Comparison of ENCODE assay signal across 8 mouse cellular contexts in genomic region chr6:30547656-30548306, GRCm38 (mm10). TPM values are rescaled to one million over a fixed set of nuclear protein-coding genes. Genes with fewer than 3 reads are reported as not detected.
DNase-seq lines count a peak whose midpoint lies in the region; ATAC-seq lines count a peak whose summit lies in the region.

No protein-coding gene starts in this region.

- H3K36me3 ChIP-seq in embryonic facial prominence, embryonic 10.5 days (replicated peaks): no peaks in the 10 kb centered on the region
- H3K36me3 ChIP-seq in heart, embryonic 12.5 days: no peaks in the 10 kb centered on the region
- no peaks in the 10 kb centered on the region for H3K36me3 ChIP-seq in liver, embryonic 11.5 days (ENCODE audit: control insufficient read depth, insufficient read depth, low read length)
- no peaks in the 10 kb centered on the region for H3K36me3 ChIP-seq in neural tube, embryonic 11.5 days (ENCODE audit: control insufficient read depth, insufficient read depth, low read length)

- WGBS in embryonic facial prominence, embryonic 10.5 days: 17% methylated on average over 9 of the region's 9 CpGs
- WGBS in heart, embryonic 12.5 days: 36% methylated on average over 9 of the region's 9 CpGs
- 31% methylated on average over 9 of the region's 9 CpGs for WGBS in liver, embryonic 11.5 days
- WGBS in neural tube, embryonic 11.5 days: 29% methylated on average over 9 of the region's 9 CpGs

- peak overlapping the region; percentile 21; the same call in 1 of the 2 replicates for H3K4me3 ChIP-seq in embryonic facial prominence, embryonic 10.5 days
- H3K4me3 ChIP-seq in heart, embryonic 12.5 days: no peak overlapping the region
- peak overlapping the region; percentile 30; the same call in 1 of the 2 replicates for H3K4me3 ChIP-seq in liver, embryonic 11.5 days (ENCODE audit: low read depth, low read length)
- H3K4me3 ChIP-seq in neural tube, embryonic 11.5 days (ENCODE audit: low read depth, low read length): no peak overlapping the region

- no peaks in the 10 kb centered on the region for H3K9me3 ChIP-seq in embryonic facial prominence, embryonic 10.5 days
- no peaks in the 10 kb centered on the region for H3K9me3 ChIP-seq in heart, embryonic 12.5 days (replicated peaks)
- no peaks in the 10 kb centered on the region for H3K9me3 ChIP-seq in liver, embryonic 11.5 days (ENCODE audit: control insufficient read depth, low read length)
- no peaks in the 10 kb centered on the region for H3K9me3 ChIP-seq in neural tube, embryonic 11.5 days (ENCODE audit: control insufficient read depth, low read length)

- H3K27me3 ChIP-seq in embryonic facial prominence, embryonic 10.5 days (replicated peaks; ENCODE audit: low read depth, poor library complexity, severe bottlenecking): no peaks in the 10 kb centered on the region
- H3K27me3 ChIP-seq in heart, embryonic 12.5 days (replicated peaks): no peaks in the 10 kb centered on the region
- H3K27me3 ChIP-seq in liver, embryonic 11.5 days (replicated peaks; ENCODE audit: control insufficient read depth, insufficient read depth, low read length): peaks cover 50% of the 10 kb centered on the region
- H3K27me3 ChIP-seq in neural tube, embryonic 11.5 days (ENCODE audit: control insufficient read depth, insufficient read depth, low read length): no peaks in the 10 kb centered on the region

- ATAC-seq in heart, embryonic 12.5 days (ENCODE audit: insufficient number of reproducible peaks, low FRiP score): no peak
- no peak for ATAC-seq in liver, embryonic 11.5 days (replicated peaks; ENCODE audit: low FRiP score)
- no peak for ATAC-seq in neural tube, embryonic 11.5 days (ENCODE audit: insufficient read depth, low FRiP score, low TSS enrichment)

- H3K4me1 ChIP-seq in embryonic facial prominence, embryonic 10.5 days: peaks cover 98% of the 10 kb centered on the region
- peaks cover 53% of the 10 kb centered on the region for H3K4me1 ChIP-seq in heart, embryonic 12.5 days (replicated peaks)
- H3K4me1 ChIP-seq in liver, embryonic 11.5 days (replicated peaks; ENCODE audit: control insufficient read depth, insufficient read depth, low read length): peaks cover 16% of the 10 kb centered on the region
- peaks cover 28% of the 10 kb centered on the region for H3K4me1 ChIP-seq in neural tube, embryonic 11.5 days (ENCODE audit: control insufficient read depth, insufficient read depth, low read length)

- no peak overlapping the region for H3K9ac ChIP-seq in heart, embryonic 12.5 days
- no peak overlapping the region for H3K9ac ChIP-seq in liver, embryonic 11.5 days (ENCODE audit: low read depth, low read length)
- H3K9ac ChIP-seq in neural tube, embryonic 11.5 days (ENCODE audit: low read length): no peak overlapping the region

- intact Hi-C loops in left cerebral cortex, postnatal 14 days (cut with DNase I): loop anchor here (5.0 kb wide), 1 partner anchor 85 kb away; no protein-coding TSS in a partner anchor

- peak; percentile 60 for DNase-seq in embryo, embryonic 10.5 days (ENCODE audit: low spot score)
- DNase-seq in embryo, embryonic 9.5 days (ENCODE audit: extremely low spot score): no peak
- peak; percentile 47 for DNase-seq in embryonic facial prominence, embryonic 10.5 days (ENCODE audit: low spot score)
- DNase-seq in liver, embryonic 11.5 days (ENCODE audit: low spot score): no peak
- no peak for DNase-seq in neural tube, embryonic 11.5 days (ENCODE audit: low spot score)
- no peak for DNase-seq in thymus, postnatal 14 days
- no peak for DNase-seq in left cerebral cortex, postnatal 14 days (ENCODE audit: low spot score in 2 of 2)

- peak overlapping the region; percentile 87 for H3K27ac ChIP-seq in embryonic facial prominence, embryonic 10.5 days (replicated peaks)
- peak overlapping the region; percentile 73 for H3K27ac ChIP-seq in heart, embryonic 12.5 days (ENCODE audit: poor library complexity, severe bottlenecking)
- H3K27ac ChIP-seq in liver, embryonic 11.5 days (ENCODE audit: low read depth, low read length): no peak overlapping the region
- peak overlapping the region; percentile 49 for H3K27ac ChIP-seq in neural tube, embryonic 11.5 days (ENCODE audit: low read depth, low read length)

- peak overlapping the region; percentile 55 for H3K4me2 ChIP-seq in heart, embryonic 12.5 days
- H3K4me2 ChIP-seq in liver, embryonic 11.5 days: peak overlapping the region; percentile 61
- no peak overlapping the region for H3K4me2 ChIP-seq in neural tube, embryonic 11.5 days (ENCODE audit: low read depth)

RNA-seq across cellular contexts. Expression of gene Cpa2, which starts 6.4 kb away (rescaled TPM):
- polyA plus RNA-seq in embryonic facial prominence, embryonic 10.5 days (2016; fragmentation: Nextera tagmentation; extraction: Ambion mirVana): 18.9 and 22.0 TPM in 2 replicates
- 5.3 and 6.3 TPM in 2 replicates for polyA plus RNA-seq in heart, embryonic 12.5 days (2016; fragmentation: Nextera tagmentation; extraction: Ambion mirVana)
- 1.7 and 1.9 TPM in 2 replicates for polyA plus RNA-seq in liver, embryonic 11.5 days (2014; fragmentation: Nextera tagmentation; extraction: Ambion mirVana)
- polyA plus RNA-seq in neural tube, embryonic 11.5 days (2014; fragmentation: Nextera tagmentation; extraction: Ambion mirVana): 11.3 and 13.1 TPM in 2 replicates
- total RNA-seq in left cerebral cortex, postnatal 14 days (2021): 1 to 10 TPM; 2.1 to 3.3 TPM

RNA-seq across cellular contexts. Expression of gene Cpa4, which starts 20.4 kb away (rescaled TPM):
- polyA plus RNA-seq in embryonic facial prominence, embryonic 10.5 days (2016; fragmentation: Nextera tagmentation; extraction: Ambion mirVana): 0.85 and 1.1 TPM in 2 replicates
- 2.9 and 3.1 TPM in 2 replicates for polyA plus RNA-seq in heart, embryonic 12.5 days (2016; fragmentation: Nextera tagmentation; extraction: Ambion mirVana)
- polyA plus RNA-seq in liver, embryonic 11.5 days (2014; fragmentation: Nextera tagmentation; extraction: Ambion mirVana): 0.44 and 0.45 TPM in 2 replicates
- 2.1 and 3.6 TPM in 2 replicates for polyA plus RNA-seq in neural tube, embryonic 11.5 days (2014; fragmentation: Nextera tagmentation; extraction: Ambion mirVana)
- under 1 TPM; 0.15 to 0.19 TPM for total RNA-seq in left cerebral cortex, postnatal 14 days (2021)

RNA-seq across cellular contexts. Expression of gene Ssmem1, which starts 38.1 kb away (rescaled TPM):
- polyA plus RNA-seq in embryonic facial prominence, embryonic 10.5 days (2016; fragmentation: Nextera tagmentation; extraction: Ambion mirVana): 0.19 and 0.40 TPM in 2 replicates
- polyA plus RNA-seq in heart, embryonic 12.5 days (2016; fragmentation: Nextera tagmentation; extraction: Ambion mirVana): 0.17 and 0.26 TPM in 2 replicates
- polyA plus RNA-seq in liver, embryonic 11.5 days (2014; fragmentation: Nextera tagmentation; extraction: Ambion mirVana): 0.18 TPM in 1 of 2 replicates, not detected in the other
- 0.40 and 1.1 TPM in 2 replicates for polyA plus RNA-seq in neural tube, embryonic 11.5 days (2014; fragmentation: Nextera tagmentation; extraction: Ambion mirVana)
- total RNA-seq in left cerebral cortex, postnatal 14 days (2021): 1 to 10 TPM in 1 of 2 experiments, under 1 TPM in 1; 0.25 to 1.3 TPM

RNA-seq across cellular contexts. Expression of gene Tmem209, which starts 38.2 kb away (rescaled TPM):
- polyA plus RNA-seq in embryonic facial prominence, embryonic 10.5 days (2016; fragmentation: Nextera tagmentation; extraction: Ambion mirVana): 41.3 and 45.7 TPM in 2 replicates
- 27.5 and 31.1 TPM in 2 replicates for polyA plus RNA-seq in heart, embryonic 12.5 days (2016; fragmentation: Nextera tagmentation; extraction: Ambion mirVana)
- 44.2 and 49.2 TPM in 2 replicates for polyA plus RNA-seq in liver, embryonic 11.5 days (2014; fragmentation: Nextera tagmentation; extraction: Ambion mirVana)
- polyA plus RNA-seq in neural tube, embryonic 11.5 days (2014; fragmentation: Nextera tagmentation; extraction: Ambion mirVana): 38.6 and 41.5 TPM in 2 replicates
- 10 to 100 TPM; 16.1 to 16.4 TPM for total RNA-seq in left cerebral cortex, postnatal 14 days (2021)

Comparison
In these comparisons a context has a peak if more than half of its experiments do, and no peak if none do; other contexts are left out.
1. DNase-seq: peak in embryo, embryonic 10.5 days (single experiment) and embryonic facial prominence, embryonic 10.5 days (single experiment); none in embryo, embryonic 9.5 days (single experiment), liver, embryonic 11.5 days (single experiment), neural tube, embryonic 11.5 days (single experiment), thymus, postnatal 14 days (single experiment) and left cerebral cortex, postnatal 14 days (0 of 2).
2. H3K4me3 ChIP-seq: peak in embryonic facial prominence, embryonic 10.5 days (single experiment) and liver, embryonic 11.5 days (single experiment); none in heart, embryonic 12.5 days (single experiment) and neural tube, embryonic 11.5 days (single experiment).